Mouse (Mus musculus) cerebellum, adult (tissue): Measurements from ENCODE around the gene Islr.
"Not testable (repeated sequence)": the region's sequence is repeated elsewhere in the genome, so short reads cannot be mapped to it uniquely, and the experiment has no call there.

Source experiments
- ATAC-seq: cut with Nextera tagmentation; 2 replicates; pipeline ENCODE4 v1.9.2; 2017; ENCODE audit warnings: mild to moderate bottlenecking, moderate library complexity, mixed read lengths; ENCODE audit not compliant: insufficient number of reproducible peaks, low FRiP score, low TSS enrichment

The Islr gene

DNA sequence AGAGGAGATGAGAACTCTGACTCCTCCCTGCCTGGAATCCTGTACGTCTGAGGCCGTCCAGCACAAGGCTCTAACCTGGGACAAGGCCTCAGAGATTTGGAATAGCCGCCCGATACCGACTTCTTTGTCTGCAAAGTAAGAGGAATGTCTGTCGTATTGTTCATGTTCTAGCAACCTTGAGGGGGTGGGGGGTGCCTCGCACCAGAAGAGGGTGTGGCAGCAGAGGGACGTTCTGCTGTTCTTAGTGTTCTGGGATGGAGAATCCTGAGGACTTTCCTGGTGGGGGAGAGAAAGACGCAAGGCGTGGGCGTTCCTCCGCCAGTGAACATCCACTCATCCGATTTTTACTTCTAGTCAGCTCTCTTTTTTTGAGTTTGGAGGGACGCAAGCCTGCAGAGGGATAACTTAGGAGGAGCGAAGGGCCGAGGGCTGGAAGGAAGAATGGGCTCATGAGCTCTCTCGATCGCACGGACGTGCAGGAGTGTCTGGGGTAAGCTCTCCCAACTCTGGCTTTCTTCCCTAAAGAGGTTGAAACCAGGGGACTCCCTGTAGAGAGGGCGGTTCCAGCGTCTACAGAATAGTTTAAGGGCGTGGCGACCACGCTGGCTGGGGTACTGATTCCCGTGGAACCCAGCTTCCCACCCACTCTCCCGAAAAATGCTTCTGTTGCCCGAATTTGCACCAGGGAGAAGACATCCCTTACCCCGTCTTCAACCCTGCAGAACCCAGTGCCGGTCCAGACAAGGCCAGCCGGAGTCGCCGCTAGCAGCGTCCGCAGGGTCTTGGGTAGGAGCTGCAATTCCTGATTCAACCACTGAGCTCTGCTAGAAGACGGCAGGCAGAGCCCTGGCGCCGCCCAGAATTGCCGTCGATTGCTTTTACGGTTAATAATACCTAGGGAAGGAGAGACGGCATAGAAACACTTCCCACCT, at the start of gene Islr, which contains the start of gene Islr2:
Gene Islr, minus strand, starts transcription at position 791 of the 932 bp plus-strand sequence.
Gene Islr2, minus strand, starts transcription at position 804 of the 932 bp plus-strand sequence.
- ATAC-seq = no peak

DNA sequence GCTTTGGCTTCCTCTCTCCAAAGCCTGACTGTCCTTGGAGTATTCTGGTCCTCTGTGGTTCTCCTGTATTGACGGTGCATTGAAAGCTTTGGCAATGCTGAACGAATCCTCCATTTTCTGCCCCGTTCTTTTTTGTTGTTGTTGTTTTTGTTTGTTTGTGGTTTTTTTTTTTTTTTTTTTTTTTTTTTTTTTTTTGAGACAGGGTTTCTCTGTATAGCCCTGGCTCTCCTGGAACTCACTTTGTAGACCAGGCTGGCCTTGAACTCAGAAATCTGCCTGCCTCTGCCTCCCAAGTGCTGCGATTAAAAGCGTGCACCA, 49.7 kb upstream of the Islr start:
- ATAC-seq = not testable (repeated sequence)

DNA sequence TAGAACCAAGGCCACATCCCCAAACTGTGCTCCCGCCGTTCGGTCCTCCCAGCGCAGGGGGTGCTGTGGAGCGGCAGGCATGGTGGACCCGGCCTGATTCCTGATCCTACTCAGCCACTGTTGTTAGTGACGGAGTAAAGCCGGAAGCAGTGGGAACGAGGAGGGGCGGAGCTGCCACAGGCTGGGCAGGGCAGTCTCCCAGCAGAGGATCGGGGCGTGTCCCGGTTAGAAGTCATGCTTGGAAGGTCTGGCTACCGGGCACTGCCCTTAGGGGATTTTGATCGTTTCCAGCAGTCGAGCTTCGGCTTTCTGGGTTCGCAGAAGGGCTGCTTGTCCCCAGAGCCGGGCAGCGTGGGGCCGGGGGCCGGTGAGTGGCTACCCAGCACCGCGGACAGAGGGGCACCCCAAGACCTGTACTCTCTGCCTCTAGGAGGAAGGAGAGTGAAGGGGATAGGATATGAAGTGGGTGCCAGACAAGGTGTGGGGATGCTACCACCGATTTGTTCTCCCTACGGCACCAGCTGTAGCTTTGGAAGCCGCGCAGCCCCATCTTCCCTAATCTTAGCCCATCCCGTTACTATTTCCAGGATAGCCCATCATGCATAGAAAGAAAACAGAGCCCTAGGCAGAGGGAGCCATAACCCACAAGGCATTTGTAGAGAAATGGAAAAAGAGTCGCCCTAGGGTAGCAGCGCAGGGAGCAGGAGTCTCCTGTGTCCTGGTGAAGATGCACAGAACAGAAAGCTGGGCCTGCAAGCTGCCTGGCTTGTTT, 49.1 kb upstream of the Islr start, which contains the start of gene Stoml1:
Gene Stoml1, plus strand, starts transcription at position 132 of the 772 bp plus-strand sequence.
- peak; percentile 96 for ATAC-seq

DNA sequence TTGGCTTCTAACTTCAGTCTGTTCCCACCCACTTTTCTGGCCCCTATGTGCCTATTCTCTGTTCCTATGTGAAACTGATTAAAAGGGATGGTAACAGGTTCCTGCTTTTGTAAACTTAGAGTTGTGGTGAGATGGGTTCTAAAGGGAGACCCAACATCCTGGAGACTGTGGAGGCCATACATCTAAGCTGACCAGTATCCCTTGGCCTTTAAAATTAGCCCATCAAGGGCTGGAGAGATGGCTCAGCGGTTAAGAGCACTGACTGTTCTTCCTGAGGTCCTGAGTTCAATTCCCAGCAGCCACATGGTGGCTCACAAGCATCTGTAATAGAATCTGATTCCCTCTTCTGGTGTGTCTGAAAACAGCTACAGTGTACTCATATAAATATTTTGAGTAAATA, 46.6 kb upstream of the Islr start:
- ATAC-seq = not testable (repeated sequence)

DNA sequence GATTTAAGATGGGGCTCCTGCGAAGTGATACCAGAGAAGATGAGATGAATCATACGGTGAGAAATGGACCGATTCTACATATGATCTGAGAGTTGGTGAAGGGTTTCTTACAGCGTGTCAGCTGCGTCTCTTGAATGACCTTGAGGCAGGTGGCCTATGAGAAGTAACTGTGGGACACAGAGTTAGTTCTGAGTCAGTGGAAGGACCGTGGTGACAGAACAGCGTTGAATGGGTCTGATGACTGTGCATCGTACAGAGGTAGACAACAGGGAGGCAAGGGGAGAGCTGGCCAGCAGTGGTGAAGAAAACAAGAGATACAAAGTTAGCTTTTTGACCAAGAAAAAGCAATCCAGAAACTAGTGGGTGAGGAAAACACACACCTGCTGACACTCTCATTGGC, 46.2 kb upstream of the Islr start:
- no peak for ATAC-seq

DNA sequence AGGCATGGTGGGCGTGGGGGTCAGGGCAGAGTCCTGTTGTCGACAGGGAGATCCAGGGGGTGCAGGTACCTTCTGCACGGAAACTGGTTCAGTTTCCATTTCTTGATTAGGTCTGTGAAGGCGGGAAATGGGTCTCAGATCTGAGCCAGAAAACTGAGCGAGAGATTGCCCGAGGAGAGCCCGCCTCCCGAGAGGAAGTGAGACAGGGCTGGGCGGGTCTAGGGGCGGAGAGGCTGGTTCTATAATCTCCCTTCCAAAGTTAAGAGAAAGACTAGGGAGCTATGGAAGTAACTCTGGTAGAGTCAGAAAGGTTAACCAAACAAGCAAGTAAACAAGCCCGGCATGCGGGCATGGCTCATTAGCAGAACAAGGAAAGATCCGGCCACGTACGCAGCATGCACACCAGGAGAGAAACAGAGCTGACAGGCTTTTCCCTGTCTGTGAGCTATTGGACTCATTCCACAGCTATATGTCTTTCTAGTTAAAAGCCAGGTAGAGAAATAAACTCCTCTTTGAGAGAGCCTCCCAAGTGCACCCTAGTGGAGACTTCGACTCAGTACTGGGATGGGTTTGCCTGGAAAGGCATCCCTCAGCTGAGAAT, 45.6 kb upstream of the Islr start, which contains the start of gene Pml:
Gene Pml, minus strand, starts transcription at position 195 of the 601 bp plus-strand sequence.
- 0 out of 2 replicates have a peak, but pooled peaks have one; percentile 18 for ATAC-seq

DNA sequence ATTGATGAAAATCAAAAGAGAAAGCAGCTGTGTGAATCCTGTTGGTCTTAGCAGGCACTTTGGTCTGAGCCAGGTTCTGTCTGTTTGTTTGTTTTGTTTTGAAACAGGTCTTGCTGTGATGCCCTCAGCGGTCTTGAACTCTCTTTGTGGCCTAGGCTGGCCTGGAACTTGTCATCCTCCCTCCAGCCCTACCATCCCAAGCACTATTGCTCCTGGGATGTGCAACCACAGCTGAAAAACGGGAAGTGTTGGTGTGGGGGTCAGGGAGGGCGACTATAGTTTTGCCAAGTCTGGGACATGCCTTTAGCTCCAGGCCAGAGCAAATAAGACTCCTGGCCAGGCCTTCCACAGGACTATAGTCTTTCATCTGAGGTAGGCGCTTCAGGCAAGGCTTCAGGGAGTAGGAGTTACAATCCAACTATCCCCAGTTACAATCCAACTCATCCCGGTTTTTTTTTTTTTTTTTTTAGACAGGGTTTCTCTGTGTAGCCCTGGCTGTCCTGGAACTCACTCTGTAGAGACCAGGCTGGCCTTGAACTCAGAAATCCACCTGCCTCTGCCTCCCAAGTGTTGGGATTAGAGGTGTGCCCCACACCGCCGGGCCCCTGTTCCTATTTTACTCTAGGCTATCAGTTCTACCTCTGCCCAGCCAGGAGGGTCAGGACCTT, 44.8 kb upstream of the Islr start:
- ATAC-seq = no peak

DNA sequence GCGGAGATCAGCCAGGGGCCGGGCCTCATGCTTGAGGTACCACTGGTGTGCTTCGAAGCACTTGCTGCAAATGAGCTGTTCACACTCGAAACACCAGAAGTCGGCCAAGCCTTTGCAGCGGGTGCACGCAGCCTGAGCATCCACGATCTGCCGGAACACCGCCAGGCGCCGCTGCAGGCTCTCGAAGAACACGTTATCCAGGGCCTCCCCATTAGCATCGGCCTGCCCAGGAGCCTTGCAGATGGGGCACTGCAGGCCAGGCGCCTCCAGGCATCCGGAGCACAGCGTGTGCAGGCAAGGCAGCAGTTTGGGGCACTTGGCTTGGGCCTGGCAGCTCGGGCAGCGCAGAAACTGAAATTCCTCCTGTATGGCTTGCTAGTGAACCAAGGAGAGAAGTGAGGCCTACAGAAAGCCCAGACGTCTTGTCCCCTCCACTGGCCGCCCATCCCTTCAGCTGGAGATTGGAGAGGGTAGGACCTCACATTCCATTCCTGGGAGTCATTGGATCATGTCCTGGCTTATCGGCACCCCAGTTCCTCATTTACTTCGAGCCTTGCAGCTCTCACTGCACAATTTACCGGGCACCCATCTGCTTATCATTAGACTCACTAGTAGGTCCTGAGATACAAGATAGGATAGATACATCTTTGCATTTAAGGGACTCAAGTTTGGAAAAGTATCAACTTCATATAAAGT, 43.1 kb upstream of the Islr start:
- peak; percentile 64; the same call in 1 of the 2 replicates for ATAC-seq

DNA sequence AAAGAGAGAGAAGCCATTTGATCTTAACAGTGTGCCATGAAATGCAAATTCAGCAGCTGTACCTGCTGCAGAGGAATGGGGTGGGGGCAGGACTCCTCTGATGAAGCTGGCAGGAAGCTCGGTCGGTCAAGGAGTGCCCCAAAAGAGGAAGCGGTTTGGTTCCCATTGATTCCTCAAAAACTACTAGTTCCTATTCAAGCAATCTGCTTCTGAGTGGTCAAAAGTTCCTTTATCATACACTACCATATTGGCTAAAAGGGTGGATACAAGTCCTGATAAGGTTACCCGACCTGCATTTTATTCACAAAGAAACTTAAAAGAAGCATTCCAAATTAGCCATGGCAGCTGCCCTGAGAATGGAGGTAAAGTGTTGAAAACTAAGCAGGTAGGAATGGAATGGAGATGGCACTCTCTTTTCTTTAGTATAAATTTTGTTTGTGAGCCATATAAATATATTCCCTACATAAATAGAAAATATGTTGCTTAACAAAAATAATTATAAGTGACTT, 42.0 kb upstream of the Islr start:
- ATAC-seq = no peak

DNA sequence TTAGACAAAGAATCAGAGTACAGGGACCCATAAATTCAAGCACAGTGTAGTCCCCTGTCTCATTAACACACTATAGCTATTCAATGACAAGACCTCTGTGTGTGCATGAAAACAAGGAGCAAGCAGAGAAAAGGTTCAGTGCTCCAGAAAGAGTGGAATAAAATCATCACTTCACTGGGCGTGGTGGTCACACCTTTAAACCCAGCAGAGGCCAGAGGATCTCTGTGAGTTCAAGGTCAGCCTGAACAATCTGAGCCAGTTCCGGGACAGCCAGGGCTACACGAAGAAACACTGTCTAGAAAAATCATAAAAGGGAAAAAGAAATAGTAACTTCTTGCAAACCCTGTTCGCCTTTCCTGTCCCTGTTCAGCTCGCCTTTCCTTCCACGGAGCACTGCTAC, 39.6 kb upstream of the Islr start:
- no peak for ATAC-seq

DNA sequence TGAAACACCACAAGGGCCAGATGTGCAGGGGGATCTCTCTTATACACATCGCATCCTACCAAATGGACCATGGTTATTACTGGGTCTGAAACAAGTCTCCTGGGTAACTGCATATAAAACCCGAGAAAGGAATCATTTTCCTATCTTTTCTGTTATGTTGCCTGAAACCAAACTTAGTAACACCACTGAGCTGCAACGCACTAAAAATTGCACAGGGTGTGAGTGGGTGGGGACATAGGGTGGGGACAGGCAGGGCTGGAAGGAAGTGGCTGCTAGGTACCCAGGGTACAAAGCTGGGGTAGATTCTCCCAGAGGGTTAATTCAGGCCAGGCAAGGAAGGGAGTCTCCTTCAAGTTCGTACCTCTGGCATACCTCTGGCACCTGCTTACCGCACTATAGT, 38.6 kb upstream of the Islr start:
- no peak for ATAC-seq

DNA sequence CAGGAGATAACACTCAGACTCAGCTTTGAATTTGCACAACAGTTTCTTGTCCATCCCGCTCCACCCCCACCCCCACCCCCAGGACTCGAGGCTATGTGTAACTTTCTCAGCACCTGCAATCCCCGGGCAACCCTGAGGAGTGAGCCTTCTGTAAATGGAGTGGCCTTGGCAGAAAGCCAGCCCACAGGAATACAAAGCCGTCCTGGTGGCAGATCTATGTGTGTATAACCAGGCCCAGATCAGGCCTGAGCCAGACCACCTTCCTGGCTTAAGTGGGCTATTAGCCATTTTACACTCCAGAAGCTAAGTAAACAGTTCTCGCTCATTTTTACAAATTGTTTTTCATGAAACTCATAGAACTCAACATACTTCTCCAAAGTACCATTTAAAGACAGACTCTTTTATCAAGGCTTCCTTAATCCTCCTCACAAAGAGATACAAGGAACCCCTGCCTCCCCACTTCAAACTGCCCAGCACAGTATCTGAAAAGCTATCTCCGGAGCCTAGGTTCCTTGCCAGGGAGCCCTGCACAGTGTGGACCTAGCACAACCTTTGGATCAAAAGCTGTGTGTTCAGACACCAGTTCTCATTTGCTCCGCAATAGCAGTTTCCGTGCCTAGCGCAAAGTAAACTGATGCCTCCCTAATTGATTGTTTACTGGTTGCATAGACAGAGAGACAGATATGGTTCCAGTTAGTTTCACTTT, 37.8 kb upstream of the Islr start:
- no peak for ATAC-seq

DNA sequence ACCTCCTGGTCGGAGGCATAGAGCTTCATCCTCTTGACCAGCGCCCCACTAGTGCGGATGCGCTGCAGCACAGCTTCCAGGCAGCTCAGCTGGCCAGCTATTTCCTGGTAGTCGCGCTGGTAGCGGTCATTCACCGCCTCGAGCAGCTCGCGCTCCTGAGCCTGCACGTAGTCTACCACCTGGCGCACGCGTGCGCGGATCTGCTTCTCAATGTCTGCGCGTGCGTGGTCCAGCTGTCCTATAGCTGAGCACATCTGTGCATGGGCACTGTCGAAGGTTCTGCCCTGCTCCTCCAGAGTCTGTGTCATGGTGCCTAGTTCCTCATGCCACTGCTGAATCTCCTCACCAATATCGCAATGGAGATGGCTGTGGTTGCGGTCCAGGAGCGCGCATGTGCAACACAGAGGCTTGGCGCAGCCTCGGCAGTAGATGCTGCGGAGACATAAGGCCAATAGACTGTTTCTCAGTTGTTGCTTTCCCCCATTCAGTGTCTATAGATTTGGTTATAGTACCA, 30.5 kb upstream of the Islr start:
- ATAC-seq = no peak

DNA sequence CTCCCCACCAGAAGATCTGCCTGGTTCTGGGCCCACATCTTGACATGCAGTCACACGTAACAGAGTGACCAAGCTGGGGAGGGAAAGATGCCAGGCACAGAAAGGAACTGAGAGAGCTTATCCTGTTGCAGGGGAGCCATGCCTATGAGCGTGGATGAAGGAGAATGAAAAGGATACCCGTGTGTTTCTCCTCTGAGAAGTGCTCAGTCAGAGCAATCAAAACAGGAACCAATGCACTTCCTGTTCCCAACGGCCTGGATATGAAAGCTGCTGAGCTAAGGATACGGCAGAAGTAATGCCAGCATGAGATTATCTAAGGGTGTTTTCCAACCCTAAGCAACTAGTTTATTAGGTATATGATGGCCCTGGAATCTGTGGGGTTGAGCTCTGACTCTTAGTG, 28.3 kb upstream of the Islr start:
- ATAC-seq = no peak

DNA sequence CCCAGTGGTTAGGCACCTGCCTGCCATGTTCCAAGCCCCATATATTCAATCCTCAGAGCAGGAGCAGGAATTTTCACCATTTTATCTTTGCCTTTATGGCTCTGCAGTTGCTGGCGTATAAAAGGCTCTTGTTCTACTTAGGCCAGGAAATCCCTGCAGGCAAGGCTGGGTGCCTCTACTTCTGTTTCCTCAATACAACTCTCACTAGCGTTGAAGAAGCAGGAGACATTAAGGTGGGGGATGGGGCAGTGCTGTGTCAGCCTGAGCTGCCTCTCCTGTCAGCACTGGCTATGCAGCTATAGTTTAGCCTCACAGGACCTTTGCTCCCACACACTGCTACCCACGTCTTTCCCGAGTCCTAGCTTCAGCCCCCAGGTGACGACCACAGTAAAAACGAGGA, 27.6 kb upstream of the Islr start:
- ATAC-seq = no peak

DNA sequence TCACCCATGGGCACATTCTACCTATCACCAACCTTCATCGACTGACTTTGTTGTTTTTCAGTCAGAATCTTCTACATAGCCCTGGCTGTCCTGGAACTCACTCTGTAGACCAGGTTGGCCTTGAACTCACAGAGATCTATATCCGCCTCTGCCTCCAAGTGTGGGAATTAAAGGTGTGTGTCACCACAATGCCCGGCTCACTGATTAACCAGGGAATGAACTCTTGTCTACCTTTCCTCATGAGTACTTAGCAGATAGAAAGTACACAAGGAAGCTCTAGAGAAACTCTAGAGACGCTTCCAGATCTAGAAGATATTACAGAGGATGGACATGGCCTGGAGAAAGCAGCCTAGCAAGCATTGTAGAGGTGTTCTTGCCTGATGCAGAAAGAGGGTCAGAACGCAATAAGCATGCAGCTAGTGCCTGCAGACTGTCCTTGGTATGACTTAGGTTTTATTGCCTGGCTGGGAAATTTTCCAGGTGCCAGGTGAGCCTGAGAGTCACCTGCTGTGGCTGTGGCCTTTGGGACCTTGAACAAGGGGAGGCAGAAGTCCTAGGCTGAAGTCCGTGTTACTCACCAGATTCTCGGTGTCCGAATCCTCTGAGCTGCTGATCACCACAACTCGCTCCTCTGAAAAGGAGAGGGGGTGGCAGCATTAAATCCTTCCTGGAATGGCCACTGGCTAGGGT, 24.8 kb upstream of the Islr start:
- ATAC-seq = no peak

DNA sequence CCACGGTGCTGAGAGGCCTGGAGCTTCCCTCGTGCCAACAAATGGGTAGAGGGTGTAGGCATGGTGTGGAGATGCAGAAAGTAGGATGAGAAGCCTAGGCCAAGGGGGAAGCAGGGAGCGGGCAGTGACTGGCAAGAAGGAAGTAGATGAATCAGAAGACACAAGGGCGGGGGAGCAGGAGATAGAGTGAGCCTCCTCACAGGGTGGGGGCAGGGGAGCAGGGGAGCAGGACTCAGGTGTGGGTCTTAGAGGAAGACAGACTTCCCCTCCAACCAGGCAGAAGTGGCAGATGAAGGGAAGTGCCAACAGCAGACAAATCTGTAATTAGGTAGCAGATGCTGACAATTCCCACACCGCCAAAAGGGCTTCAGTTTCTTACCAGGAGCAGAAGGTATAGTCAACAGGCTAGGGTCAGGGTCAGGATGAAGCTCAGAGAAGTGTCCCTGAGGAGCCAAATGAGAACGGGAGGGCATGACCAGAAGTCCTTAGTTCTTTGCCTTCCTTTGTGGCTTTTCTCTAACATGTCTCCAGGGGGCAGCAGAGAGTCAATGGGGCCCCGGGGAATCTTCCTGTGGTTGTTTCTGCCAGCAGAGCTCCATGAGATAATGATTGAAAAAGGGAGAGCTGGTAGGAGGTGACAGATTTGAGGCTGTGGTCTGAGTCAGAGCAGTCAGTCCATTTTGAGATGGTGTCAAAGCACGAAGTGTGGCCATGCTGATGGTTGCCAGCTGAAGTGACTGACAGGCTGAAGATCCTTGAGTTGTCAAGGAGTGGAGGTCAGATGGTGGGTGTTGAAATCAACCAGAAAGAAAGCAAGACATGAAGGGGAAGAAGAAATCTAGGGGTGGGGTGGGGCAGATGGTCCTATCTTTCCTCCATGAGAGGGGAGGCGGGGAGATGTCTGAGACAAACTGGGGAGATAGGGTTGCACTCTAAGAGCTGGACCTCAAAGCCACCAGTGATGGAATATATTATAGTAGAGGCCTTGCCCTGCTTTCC, 22.1 kb upstream of the Islr start:
- ATAC-seq = no peak
